Mouse (Mus musculus) intestine, postnatal 0 days (tissue): ENCODE results near the gene Ptdss2. TPM values are rescaled to one million over a fixed set of nuclear protein-coding genes. Genes with fewer than 3 reads are reported as not detected.

Experiments used
- ATAC-seq: fragments of 200-750 bp; cut with Nextera tagmentation; 2 replicates; pipeline ENCODE4 v1.8.0; 2017; ENCODE audit warnings: mild to moderate bottlenecking, moderate TSS enrichment, moderate library complexity
- H3K27ac ChIP-seq: fragments of 300-500 bp; sonication (generic); 2 replicates; pipeline ENCODE4 v1.5.1; 2014; ENCODE audit warnings: mild to moderate bottlenecking, low read depth, low read length, moderate library complexity
- H3K27me3 ChIP-seq: fragments of 300-500 bp; sonication (generic); replicated peaks from 2 replicates; pipeline ENCODE4 v1.6.1; 2014; ENCODE audit warnings: low read length, mixed read lengths; ENCODE audit not compliant: control insufficient read depth, insufficient read depth
- H3K36me3 ChIP-seq: fragments of 300-500 bp; sonication (generic); 2 replicates; pipeline ENCODE4 v1.6.1; 2014; ENCODE audit warnings: mild to moderate bottlenecking, moderate library complexity; ENCODE audit not compliant: control insufficient read depth, insufficient read depth
- H3K4me1 ChIP-seq: fragments of 300-500 bp; sonication (generic); replicated peaks from 2 replicates; pipeline ENCODE4 v1.6.1; 2014; ENCODE audit warnings: antibody characterized with exemption, low read length, mixed read lengths; ENCODE audit not compliant: control insufficient read depth, insufficient read depth
- H3K4me2 ChIP-seq: fragments of 300-500 bp; sonication (generic); replicated peaks from 2 replicates; pipeline ENCODE4 v1.6.1; 2014; ENCODE audit warnings: low read depth, mild to moderate bottlenecking, moderate library complexity
- H3K4me3 ChIP-seq: fragments of 300-500 bp; sonication (generic); 2 replicates; pipeline ENCODE4 v1.5.1; 2014; ENCODE audit warnings: low read depth, low read length
- H3K9ac ChIP-seq: fragments of 300-500 bp; sonication (generic); 2 replicates; pipeline ENCODE4 v1.6.1; 2014; ENCODE audit warnings: mild to moderate bottlenecking, low read depth, low read length
- H3K9me3 ChIP-seq: fragments of 300-500 bp; sonication (generic); 2 replicates; pipeline ENCODE4 v1.6.1; 2016; ENCODE audit warnings: mixed run types; ENCODE audit not compliant: control insufficient read depth
- CTCF ChIP-seq: sonication (generic); IDR thresholded peaks from 2 replicates; pipeline ENCODE4 v1.5.1; 2016; ENCODE audit warnings: low read depth, mild to moderate bottlenecking, control low read depth, antibody characterized with exemption, moderate library complexity
- WGBS: fragments of 180-500 bp; shearing (Covaris S2); extraction: QIAGEN DNeasy Blood & Tissue Kit; methylation state at CpG from one replicate; pipeline ENCODE4 v1.1.7; 2014; 5-methylcytosine and 5-hydroxymethylcytosine counted together
- polyA plus RNA-seq: library from polyadenylated mRNA; unstranded; fragments of >200 nt; fragmentation: Nextera tagmentation; extraction: Ambion mirVana; gene quantifications from 2 replicates; pipeline ENCODE4 v1.2.1, GENCODE M21; 2015

Ptdss2 gene
- polyA plus RNA-seq, 1 experiment from 2014 or later = 37.7 TPM

DNA sequence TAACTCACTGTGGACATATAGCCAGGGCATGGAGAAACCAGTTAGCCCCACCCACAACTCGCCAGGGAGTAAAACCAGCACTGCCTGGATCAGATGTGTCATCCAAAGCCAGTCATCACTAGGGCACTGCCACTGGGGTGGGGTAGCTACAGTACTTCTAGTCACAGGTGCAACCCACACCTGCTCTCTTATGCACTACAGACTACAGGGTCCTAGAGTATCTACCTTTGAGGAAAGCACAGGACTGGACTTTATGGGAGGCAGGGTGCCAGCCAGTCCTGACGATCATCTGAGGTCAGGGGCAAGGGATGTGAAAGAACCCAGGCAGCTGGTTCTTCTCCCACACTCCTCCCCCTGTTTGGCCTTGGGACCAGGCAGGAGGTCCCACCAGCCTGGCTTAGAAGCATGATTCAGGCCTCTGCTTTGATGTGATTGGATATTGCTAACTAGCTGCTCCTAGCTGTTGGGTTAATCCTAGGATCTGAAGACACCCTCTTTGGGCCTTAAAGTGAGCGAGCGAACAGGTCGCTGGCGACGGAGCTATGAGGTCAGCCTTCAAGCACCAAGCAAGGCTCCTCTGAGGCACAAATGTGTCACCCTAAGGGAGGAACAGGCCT is 45.8 kb downstream of the Ptdss2 start:
- Histone ChIP-seq H3K9ac (peak overlapping the region; percentile 62), H3K36me3 (peaks cover 28% of the 10 kb centered on the region), H3K27ac (peak overlapping the region; percentile 46; the same call in 1 of the 2 replicates), H3K4me3 (peak overlapping the region; percentile 54), H3K27me3 (no peaks in the 10 kb centered on the region), H3K4me2 (peak overlapping the region; percentile 76), H3K9me3 (no peaks in the 10 kb centered on the region), H3K4me1 (peaks cover 8% of the 10 kb centered on the region)
- ATAC-seq = peak; percentile 26
- no peak for TF ChIP-seq CTCF
- WGBS = 17% methylated on average over 7 of the region's 7 CpGs

DNA sequence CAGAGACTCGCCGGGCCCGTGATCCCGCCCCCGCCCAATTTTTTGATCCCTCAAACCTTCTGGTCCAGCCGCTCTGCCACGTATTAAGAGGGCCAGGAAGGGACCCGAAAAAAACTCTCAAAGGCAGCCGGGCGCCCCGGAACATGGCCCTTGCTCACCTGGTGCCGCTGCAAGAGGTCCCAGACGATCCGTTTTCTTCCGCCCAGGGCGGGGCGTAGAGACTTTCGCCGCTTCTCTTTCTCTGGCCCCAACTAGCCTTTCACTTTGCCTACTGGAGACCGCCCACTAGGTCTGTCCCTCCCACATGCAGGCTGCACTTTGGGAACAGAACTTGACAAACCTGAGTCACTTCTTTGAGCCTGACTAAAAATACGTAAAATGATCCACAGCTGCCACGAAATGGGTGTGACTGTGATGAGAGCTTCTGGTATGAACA is 46.4 kb downstream of the Ptdss2 start:
- Histone ChIP-seq H3K4me1 (peaks cover 12% of the 10 kb centered on the region), H3K36me3 (peaks cover 23% of the 10 kb centered on the region), H3K4me3 (peak overlapping the region; percentile 54), H3K27ac (peak overlapping the region; percentile 46; the same call in 1 of the 2 replicates), H3K9me3 (no peaks in the 10 kb centered on the region), H3K9ac (peak overlapping the region; percentile 62), H3K27me3 (no peaks in the 10 kb centered on the region), H3K4me2 (peak overlapping the region; percentile 76)
- 2% methylated on average over 22 of the region's 22 CpGs for WGBS
- ATAC-seq = peak; percentile 59
- TF ChIP-seq CTCF = no peak

DNA sequence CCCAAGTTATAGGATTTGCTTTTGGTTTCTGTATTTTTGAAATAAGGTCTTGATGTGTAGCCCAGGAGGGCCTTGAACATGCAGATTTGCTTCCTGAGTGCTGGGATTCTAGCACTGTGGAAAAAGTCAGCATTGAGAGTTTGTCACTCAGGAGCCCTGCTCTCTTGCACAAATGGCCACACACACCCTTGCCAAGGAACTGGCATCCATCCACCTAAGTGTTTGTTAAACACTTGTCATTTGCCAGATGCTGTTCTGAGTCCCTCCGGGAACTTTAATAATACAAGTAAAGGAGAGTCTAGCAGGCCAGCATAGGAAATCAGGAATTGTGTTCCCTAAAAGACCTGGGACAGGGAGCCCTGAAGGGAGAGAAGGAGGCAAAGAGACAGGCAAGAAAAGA is 47.1 kb downstream of the Ptdss2 start:
- Histone ChIP-seq H3K4me3 (no peak overlapping the region), H3K27me3 (no peaks in the 10 kb centered on the region), H3K27ac (no peak overlapping the region; the same call in 1 of the 2 replicates), H3K9me3 (no peaks in the 10 kb centered on the region), H3K36me3 (peaks cover 15% of the 10 kb centered on the region), H3K9ac (no peak overlapping the region), H3K4me1 (peaks cover 12% of the 10 kb centered on the region), H3K4me2 (0 out of 2 replicates have a peak overlapping the region, but pooled peaks have one; percentile 76)
- TF ChIP-seq CTCF = no peak
- WGBS = 43% methylated on average over 1 of the region's 1 CpGs
- ATAC-seq = no peak

DNA sequence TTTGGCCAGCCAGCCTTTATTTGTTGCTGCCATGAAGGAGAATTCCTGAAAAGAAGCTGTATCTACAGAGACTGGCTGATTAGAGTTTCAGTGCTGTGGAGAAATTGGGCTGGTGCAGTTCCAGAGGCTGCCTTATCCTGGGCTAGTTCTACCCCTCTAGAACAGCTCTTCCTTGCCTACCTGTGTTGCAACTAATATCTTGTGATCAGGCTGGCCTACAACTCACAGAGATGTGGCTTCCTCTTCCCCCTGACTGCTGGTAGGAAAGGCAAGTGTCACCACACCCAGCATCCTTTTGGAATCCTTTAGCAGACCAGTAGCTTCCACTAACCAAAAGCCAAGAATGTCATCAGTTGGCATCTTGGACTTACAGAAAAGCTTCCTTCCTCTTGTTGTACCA is 47.7 kb downstream of the Ptdss2 start:
- H3K27ac ChIP-seq = no peak overlapping the region
- ATAC-seq = no peak

DNA sequence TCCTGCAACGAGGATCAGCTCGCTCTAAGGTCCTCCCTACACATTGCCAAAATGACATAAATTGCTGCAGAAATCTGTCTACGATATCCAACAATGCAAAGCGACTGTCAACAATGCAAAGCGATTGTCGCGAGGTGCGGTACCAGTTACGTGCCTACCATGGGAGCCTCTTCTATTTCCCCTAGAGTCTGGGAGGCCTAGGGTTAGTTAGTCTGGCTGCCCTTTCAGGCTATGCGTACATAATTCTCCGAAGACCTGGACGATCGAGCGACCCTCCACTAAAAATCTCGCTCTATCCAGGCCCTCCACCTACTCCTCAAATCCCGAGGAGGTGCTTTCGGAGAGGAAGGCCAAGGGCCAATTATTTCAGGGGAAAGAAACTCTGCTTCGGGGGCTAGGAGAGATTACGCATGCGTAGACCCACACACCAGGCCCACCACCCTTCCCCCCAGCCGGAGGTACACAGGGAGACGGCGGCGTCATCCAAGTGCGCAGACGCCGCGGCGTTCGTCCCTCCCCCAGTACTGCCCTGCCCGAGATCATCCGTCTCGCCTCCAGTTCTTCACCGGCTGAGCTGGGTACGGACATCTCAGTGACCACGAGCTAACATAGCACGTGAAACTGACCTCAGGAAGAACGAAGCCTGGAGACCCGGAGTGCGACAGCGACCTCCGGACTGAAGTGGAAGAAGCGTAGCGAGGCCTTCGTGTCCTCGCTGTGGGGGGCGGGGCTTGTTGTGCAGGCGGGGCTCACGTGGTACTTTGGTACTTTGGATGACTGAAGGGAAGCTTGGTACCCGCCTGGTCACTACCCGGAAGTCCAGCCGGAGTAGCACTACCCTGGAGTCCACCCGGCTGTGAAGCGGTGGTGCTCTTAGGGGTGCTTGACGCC is 50.2 kb downstream of the Ptdss2 start, which contains the start of gene Rnh1:
Rnh1 (minus strand) TSS at position 742 of the 891 bp plus-strand sequence.
- peak within 1 kb of the TSS; percentile 88 for H3K4me2 ChIP-seq
- H3K27ac ChIP-seq = peak within 1 kb of the TSS; percentile 87
- ATAC-seq = peak; percentile 88
- 2% methylated on average over 55 of the region's 55 CpGs for WGBS
- no peaks in the 10 kb centered on the region for H3K9me3 ChIP-seq
- H3K4me3 ChIP-seq = peak within 1 kb of the TSS; percentile 53
- TF ChIP-seq CTCF = 0 out of 2 replicates have a peak, but pooled peaks have one; percentile 19
- H3K4me1 ChIP-seq = peaks cover 12% of the 10 kb centered on the region
- no peaks in the 10 kb centered on the region for H3K36me3 ChIP-seq
- peak within 1 kb of the TSS; percentile 64 for H3K9ac ChIP-seq
- H3K27me3 ChIP-seq = no peaks in the 10 kb centered on the region

More for the DNA sequence above, 47.7 kb downstream of the Ptdss2 start:
- no peak overlapping the region for H3K4me2 ChIP-seq
- no peak overlapping the region for H3K4me3 ChIP-seq
- TF ChIP-seq CTCF = no peak
- H3K36me3 ChIP-seq = peaks cover 10% of the 10 kb centered on the region
- peaks cover 12% of the 10 kb centered on the region for H3K4me1 ChIP-seq
- H3K27me3 ChIP-seq = no peaks in the 10 kb centered on the region
- H3K9ac ChIP-seq = no peak overlapping the region
- no peaks in the 10 kb centered on the region for H3K9me3 ChIP-seq

DNA sequence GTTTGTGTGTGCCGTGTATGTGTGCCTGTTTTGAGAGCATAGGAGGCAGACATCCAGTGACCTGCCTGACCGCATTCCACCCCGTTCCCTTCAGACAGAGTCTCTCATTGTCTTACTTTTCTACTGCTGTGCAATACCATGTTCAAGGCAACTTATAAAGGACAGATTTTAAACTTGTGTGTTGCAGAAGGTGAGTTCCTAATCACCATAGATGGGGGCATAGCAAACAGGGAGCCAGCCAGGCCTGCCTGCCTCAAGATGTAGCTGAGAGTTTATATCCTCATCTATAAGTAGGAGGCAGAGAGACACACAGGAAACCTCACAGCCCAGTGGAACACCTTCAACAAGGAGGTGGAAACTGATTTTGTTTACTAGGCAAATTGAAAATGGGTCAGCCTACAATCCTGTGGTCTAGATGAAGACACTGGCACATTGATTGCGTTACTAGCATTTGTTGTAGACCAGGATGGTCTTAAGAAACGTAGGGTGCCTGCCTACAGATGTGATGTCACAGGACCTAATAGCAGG is 51.2 kb downstream of the Ptdss2 start:
- Histone ChIP-seq H3K9ac (peak overlapping the region; percentile 64), H3K4me1 (0 out of 2 replicates have a peak, but pooled peaks cover 6% of the 10 kb centered on the region), H3K9me3 (no peaks in the 10 kb centered on the region), H3K27ac (peak overlapping the region; percentile 87; the same call in 1 of the 2 replicates), H3K27me3 (no peaks in the 10 kb centered on the region), H3K4me3 (peak overlapping the region; percentile 53; the same call in 1 of the 2 replicates), H3K4me2 (peak overlapping the region; percentile 88), H3K36me3 (no peaks in the 10 kb centered on the region)
- TF ChIP-seq CTCF = no peak
- no peak for ATAC-seq
- WGBS = 73% methylated on average over 5 of the region's 5 CpGs
